Mouse (Mus musculus): ENCODE data around the gene Ttll11.

The Ttll11 gene

GRCm38 (mm10) chr2:35979644-35980021, at the start of gene Ttll11:
Gene Ttll11, minus strand, starts transcription at chr2:35979913.
- DNase-seq (ENCODE audit: low spot score in 2 of 2) = peak; percentile 89 to 94

DNA sequence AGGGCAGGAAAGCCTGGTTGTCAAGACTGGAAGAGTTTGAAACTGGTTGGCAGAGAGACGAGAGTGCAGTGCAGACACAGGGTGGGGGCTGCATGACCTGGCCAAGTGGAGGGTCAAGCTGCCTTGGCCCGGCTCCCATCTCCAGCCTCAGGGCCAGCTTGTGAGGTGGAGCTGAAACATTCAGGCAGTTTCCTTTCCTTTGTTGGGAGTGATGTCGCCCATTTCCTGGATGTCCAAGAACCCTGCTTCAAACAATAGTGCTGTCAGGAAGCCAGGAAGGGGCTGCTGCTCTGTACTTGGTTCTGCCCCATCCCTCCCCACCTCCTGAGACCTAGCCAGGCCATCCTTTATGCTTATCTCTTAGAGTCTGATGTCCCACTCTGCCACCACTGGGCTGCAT, 43.6 kb upstream of the Ttll11 start:
- no peak for DNase-seq (ENCODE audit: low spot score in 2 of 2)

- peak; percentile 65 to 84 for DNase-seq (ENCODE audit: low spot score in 2 of 2)
These were observed 41.9 kb upstream of the Ttll11 start for GRCm38 (mm10) chr2:36021385-36022159.

- no peak for DNase-seq (ENCODE audit: low spot score in 2 of 2)
These were observed 33.3 kb upstream of the Ttll11 start for GRCm38 (mm10) chr2:36013010-36013409.

GRCm38 (mm10) chr2:36011331-36011825, 31.7 kb upstream of the Ttll11 start:
- DNase-seq (ENCODE audit: low spot score in 2 of 2) = peak in 1 of 2 experiments; percentile 39

- no peak for DNase-seq (ENCODE audit: low spot score in 2 of 2)
These were observed 30.9 kb upstream of the Ttll11 start for GRCm38 (mm10) chr2:36010579-36010978.

- DNase-seq (ENCODE audit: low spot score in 2 of 2) = peak in 1 of 2 experiments; percentile 70
These were observed 29.7 kb upstream of the Ttll11 start for GRCm38 (mm10) chr2:36009386-36009785.

DNA sequence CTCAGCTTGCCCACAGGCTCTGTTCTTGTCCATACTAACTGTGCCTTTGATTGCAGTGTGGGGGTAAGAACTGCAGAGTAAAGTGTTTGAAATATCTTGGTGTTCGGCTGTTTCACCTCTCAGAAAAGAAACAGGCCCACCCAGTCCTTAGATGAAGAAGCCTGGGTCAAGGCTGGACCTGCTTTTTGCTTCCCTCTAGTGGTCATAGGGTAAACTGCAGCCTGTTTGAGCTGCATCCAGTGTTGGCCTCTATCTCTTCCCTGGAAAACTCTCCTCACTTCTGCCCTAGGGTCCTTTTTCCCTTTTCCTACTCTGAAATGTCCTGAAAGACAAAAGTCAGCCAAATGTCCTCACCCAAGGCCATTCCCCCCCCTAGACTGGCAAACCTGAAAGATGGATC, 28.4 kb upstream of the Ttll11 start:
- no peak for DNase-seq (ENCODE audit: low spot score in 2 of 2)

GRCm38 (mm10) chr2:36002188-36002587, 22.5 kb upstream of the Ttll11 start:
- no peak for DNase-seq (ENCODE audit: low spot score in 2 of 2)

- DNase-seq (ENCODE audit: low spot score in 2 of 2) = no peak
These were observed 20.7 kb upstream of the Ttll11 start for GRCm38 (mm10) chr2:36000390-36000789.

DNA sequence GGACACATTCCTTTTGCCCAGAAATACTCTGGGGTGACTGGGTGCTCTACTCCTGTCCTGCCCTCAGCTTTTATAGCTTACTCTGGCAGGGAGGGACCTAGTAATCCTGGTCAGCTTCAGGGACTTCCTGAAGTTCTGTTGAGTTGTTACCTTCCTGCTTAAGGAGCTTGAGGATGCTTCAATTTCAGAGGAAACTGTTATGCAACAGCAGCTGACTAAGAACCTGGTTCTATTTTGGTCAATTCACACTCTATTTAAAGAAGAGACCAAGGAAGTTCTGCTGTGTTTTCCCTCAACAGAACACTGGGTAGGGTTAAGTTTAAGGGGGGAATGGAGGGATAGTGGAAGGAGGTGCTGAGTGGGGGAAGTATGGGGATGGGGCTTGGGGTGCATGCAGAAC, 19.5 kb upstream of the Ttll11 start:
- no peak for DNase-seq (ENCODE audit: low spot score in 2 of 2)

- DNase-seq (ENCODE audit: low spot score in 2 of 2) = no peak
These were observed 18.7 kb upstream of the Ttll11 start for GRCm38 (mm10) chr2:35998416-35998815.

- DNase-seq (ENCODE audit: low spot score in 2 of 2) = no peak
These were observed 17.0 kb upstream of the Ttll11 start for GRCm38 (mm10) chr2:35996753-35997152.

- no peak for DNase-seq (ENCODE audit: low spot score in 2 of 2)
These were observed 14.6 kb upstream of the Ttll11 start for GRCm38 (mm10) chr2:35994303-35994702.

DNA sequence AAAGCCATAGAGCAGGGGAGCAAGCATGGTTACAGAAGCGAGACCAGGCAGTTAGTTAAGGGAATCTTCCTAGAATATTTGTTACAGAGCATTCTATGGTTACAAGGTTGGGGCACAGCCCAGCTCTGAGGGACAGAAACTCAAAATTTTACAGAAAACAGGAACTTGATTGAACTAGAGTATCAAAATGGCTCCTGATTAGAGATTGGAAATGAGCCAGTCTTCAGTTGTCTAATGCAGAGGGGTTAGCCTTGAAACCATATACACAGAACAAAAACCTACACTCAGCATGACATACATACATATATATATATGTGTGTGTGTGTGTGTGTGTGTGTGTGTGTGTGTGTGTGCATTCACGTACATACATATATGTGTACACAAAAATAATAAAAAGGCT, 13.8 kb upstream of the Ttll11 start:
- DNase-seq (ENCODE audit: low spot score in 2 of 2) = no peak

GRCm38 (mm10) chr2:35992259-35992658, 12.5 kb upstream of the Ttll11 start:
- DNase-seq (ENCODE audit: low spot score in 2 of 2) = no peak

GRCm38 (mm10) chr2:35983869-35984268, 4.2 kb upstream of the Ttll11 start:
- peak in 1 of 2 experiments; percentile 62 for DNase-seq (ENCODE audit: low spot score in 2 of 2)

GRCm38 (mm10) chr2:35981872-35982271, 2.2 kb upstream of the Ttll11 start:
- no peak for DNase-seq (ENCODE audit: low spot score in 2 of 2)

- DNase-seq (ENCODE audit: low spot score in 2 of 2) = peak in 1 of 2 experiments; percentile 46
These were observed 621 bp downstream of the Ttll11 start for GRCm38 (mm10) chr2:35978941-35979643.

DNA sequence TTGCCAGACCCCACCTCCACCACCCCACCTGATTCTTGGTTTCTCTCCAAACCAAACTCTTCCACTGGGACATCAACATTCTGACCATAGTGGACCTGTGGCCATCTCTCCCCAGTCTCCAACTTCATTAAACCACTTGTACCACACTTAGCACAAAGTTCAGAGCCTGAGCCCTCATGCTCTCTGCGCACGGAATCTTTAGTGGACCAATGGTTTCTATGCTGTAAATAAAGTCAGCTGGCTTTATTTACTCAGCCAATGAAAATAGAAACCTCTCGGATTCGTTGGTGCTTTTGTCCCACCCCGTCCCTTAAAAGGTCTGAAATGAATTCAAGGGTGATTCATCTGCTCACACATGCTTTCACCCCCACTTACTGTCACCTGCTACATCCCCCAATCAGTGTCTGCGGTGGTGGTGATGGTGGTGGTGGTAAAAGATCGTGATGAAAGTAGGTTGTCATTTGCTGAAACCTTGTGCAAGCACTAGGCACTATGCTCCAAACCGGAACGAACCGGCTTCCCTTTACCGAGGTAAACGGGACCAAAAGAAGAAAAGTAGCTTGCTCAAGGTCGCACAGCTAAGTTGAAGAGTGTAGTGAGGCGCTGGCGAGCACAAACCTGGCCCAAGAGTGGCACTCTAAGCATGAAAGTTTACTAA, 1.3 kb downstream of the Ttll11 start:
- DNase-seq (ENCODE audit: low spot score in 2 of 2) = no peak

- DNase-seq (ENCODE audit: low spot score in 2 of 2) = no peak
These were observed 2.0 kb downstream of the Ttll11 start for GRCm38 (mm10) chr2:35977749-35978148.

- DNase-seq (ENCODE audit: low spot score in 2 of 2) = no peak
These were observed 7.3 kb downstream of the Ttll11 start for GRCm38 (mm10) chr2:35972259-35973001.

Measured in frontal cortex, postnatal 10 days (tissue).